Mouse (Mus musculus): ENCODE measurements around the gene Gm21312.
"Not testable (repeated sequence)": the region's sequence is repeated elsewhere in the genome, so short reads cannot be mapped to it uniquely, and the experiment has no call there.

The Gm21312 gene

GRCm38 (mm10) chr10:104176724-104177123 is at the start of gene Gm21312:
Gene Gm21312 (plus strand): TSS chr10:104177024.
- DNase-seq, result not testable (repeated sequence)

DNA sequence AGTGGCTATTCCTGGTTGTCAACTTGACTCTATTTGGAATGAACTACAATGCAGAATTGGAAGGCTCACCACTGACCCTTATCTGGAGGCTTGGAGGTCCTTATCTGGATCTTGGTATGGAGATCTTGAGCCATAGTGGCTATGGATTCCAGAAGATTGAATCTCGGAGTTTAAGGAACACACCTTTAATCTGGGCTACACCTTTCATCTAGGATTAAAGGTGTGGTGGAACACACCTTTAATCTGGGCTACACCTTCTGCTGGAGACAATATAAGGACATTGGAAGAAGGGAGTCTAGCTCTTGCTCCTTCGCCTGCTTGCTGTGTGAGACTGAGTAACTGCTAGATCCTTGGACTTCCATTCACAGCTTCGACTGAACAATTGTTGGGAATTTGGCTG is 34.1 kb upstream of the Gm21312 start, which contains the start of gene Gm21293:
TSS of gene Gm21293 (plus strand) at position 301 of the 400 bp plus-strand sequence.
- DNase-seq, result not testable (repeated sequence)

DNA sequence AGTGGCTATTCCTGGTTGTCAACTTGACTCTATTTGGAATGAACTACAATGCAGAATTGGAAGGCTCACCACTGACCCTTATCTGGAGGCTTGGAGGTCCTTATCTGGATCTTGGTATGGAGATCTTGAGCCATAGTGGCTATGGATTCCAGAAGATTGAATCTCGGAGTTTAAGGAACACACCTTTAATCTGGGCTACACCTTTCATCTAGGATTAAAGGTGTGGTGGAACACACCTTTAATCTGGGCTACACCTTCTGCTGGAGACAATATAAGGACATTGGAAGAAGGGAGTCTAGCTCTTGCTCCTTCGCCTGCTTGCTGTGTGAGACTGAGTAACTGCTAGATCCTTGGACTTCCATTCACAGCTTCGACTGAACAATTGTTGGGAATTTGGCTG is 25.6 kb upstream of the Gm21312 start, which contains the start of gene Gm6763:
TSS of gene Gm6763 (plus strand) at position 301 of the 400 bp plus-strand sequence.
- DNase-seq, result not testable (repeated sequence)

DNA sequence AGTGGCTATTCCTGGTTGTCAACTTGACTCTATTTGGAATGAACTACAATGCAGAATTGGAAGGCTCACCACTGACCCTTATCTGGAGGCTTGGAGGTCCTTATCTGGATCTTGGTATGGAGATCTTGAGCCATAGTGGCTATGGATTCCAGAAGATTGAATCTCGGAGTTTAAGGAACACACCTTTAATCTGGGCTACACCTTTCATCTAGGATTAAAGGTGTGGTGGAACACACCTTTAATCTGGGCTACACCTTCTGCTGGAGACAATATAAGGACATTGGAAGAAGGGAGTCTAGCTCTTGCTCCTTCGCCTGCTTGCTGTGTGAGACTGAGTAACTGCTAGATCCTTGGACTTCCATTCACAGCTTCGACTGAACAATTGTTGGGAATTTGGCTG is 17.1 kb upstream of the Gm21312 start, which contains the start of gene Gm8764:
TSS of gene Gm8764 (plus strand) at position 301 of the 400 bp plus-strand sequence.
- not testable (repeated sequence) for DNase-seq

GRCm38 (mm10) chr10:104168215-104168614 is 8.6 kb upstream of the Gm21312 start, which contains the start of gene Gm21304:
Gene Gm21304 (plus strand): TSS chr10:104168515.
- not testable (repeated sequence) for DNase-seq

- DNase-seq, result not testable (repeated sequence)
Measured at GRCm38 (mm10) chr10:104185233-104185632, 8.4 kb downstream of the Gm21312 start, which contains the start of gene Gm20765. Gene Gm20765 (plus strand): TSS chr10:104185533.

DNA sequence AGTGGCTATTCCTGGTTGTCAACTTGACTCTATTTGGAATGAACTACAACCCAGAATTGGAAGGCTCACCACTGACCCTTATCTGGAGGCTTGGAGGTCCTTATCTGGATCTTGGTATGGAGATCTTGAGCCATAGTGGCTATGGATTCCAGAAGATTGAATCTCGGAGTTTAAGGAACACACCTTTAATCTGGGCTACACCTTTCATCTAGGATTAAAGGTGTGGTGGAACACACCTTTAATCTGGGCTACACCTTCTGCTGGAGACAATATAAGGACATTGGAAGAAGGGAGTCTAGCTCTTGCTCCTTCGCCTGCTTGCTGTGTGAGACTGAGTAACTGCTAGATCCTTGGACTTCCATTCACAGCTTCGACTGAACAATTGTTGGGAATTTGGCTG is 16.9 kb downstream of the Gm21312 start, which contains the start of gene Gm4340:
TSS of gene Gm4340 (plus strand) at position 301 of the 400 bp plus-strand sequence.
- not testable (repeated sequence) for DNase-seq

- DNase-seq, result no peak
Measured at GRCm38 (mm10) chr10:104209655-104210054, 32.8 kb downstream of the Gm21312 start.

GRCm38 (mm10) chr10:104210268-104210990 is 33.6 kb downstream of the Gm21312 start:
- DNase-seq, result no peak

DNA sequence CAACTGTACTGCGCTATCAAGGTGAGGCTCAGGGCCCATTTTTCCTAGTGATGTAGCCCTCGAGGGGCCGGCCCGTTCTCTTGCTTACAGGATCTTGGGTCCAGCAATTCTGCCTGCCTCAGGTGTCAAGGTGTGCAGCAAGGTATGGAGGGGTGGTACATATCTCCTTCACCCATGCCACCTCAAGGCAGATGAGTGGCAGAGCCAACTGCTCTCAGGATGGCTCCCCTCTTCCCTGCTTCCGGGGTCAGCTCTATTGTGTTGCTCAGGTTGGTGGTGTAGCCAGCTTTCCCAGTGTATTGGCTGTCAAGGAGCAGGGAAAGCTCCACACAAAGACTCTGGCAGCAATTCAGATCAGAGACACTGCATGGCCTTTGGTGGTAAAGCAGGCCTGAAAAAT is 37.7 kb downstream of the Gm21312 start:
- no peak for DNase-seq

GRCm38 (mm10) chr10:104220303-104221021 is 43.6 kb downstream of the Gm21312 start:
- no peak for DNase-seq

Measured in lung, adult 18-20 months (tissue).